Comparison of ENCODE assay signal across 10 mouse cellular contexts in the genomic region with DNA sequence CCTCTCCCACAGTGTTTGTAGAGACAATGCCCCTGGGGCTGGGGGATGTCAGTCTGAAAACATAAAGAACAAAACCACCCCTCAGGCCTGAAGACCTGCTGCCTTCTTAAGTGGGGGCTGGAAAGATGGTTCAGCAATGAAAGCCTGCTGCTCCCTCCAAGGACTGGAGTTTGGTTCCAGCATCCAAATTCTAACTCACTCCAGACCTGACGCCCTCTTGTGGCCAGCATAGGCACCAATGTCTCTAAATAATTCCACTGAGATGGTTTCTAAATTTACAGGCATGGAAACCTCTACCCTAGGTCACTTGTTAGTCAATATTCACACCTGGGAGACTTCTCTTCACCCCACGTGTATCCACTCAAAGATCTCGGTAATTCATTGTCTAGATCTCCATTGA. TPM values are rescaled to one million over a fixed set of nuclear protein-coding genes. Genes with fewer than 3 reads are reported as not detected.
DNase-seq lines count a peak whose midpoint lies in the region; ATAC-seq and TF ChIP-seq lines count a peak whose summit lies in the region.
"Had no signal": no experiment of that assay in that cellular context is flagged by ENCODE, and none has a peak within 500 bp of the region (broad histone marks: within the 10 kb centered on the region; RNA-seq: fewer than 3 reads in every experiment).

No protein-coding gene starts in this region.

- H3K4me1 ChIP-seq in heart, embryonic 10.5 days = peaks cover 42% of the 10 kb centered on the region
- H3K4me1 ChIP-seq in heart, embryonic 12.5 days (replicated peaks) = peaks cover 45% of the 10 kb centered on the region
- no peaks in the 10 kb centered on the region for H3K4me1 ChIP-seq in lung, embryonic 14.5 days (ENCODE audit: insufficient read depth)

- H3K9me3 ChIP-seq in heart, embryonic 10.5 days = no peaks in the 10 kb centered on the region
- H3K9me3 ChIP-seq in heart, embryonic 12.5 days (replicated peaks) = no peaks in the 10 kb centered on the region
- no peaks in the 10 kb centered on the region for H3K9me3 ChIP-seq in lung, embryonic 14.5 days (ENCODE audit: low read depth, low read length)

- TF ChIP-seq CTCF in lung, embryonic 14.5 days (IDR thresholded peaks at IDR 0.05; ENCODE audit: low read depth) = peak; percentile 68

- no peak overlapping the region for H3K4me2 ChIP-seq in heart, embryonic 12.5 days
- H3K4me2 ChIP-seq in lung, embryonic 14.5 days = no peak overlapping the region

- H3K27ac ChIP-seq in heart, embryonic 10.5 days = no peak overlapping the region
- no peak overlapping the region for H3K27ac ChIP-seq in heart, embryonic 12.5 days (ENCODE audit: poor library complexity, severe bottlenecking)
- no peak overlapping the region for H3K27ac ChIP-seq in lung, embryonic 14.5 days (ENCODE audit: low read depth)

- ATAC-seq in heart, embryonic 12.5 days (ENCODE audit: insufficient number of reproducible peaks, low FRiP score) = no peak
- ATAC-seq in lung, embryonic 14.5 days (ENCODE audit: insufficient read depth) = no peak

- no peak overlapping the region for H3K9ac ChIP-seq in heart, embryonic 12.5 days
- H3K9ac ChIP-seq in lung, embryonic 14.5 days = no peak overlapping the region

- DNase-seq in heart, embryonic 10.5 days (ENCODE audit: low spot score) = peak; percentile 70
- DNase-seq in ovary, postnatal 14 days (ENCODE audit: low spot score) = peak; percentile 30
- no peak for DNase-seq in ovary, adult 18-20 months (ENCODE audit: low spot score)
- DNase-seq in adrenal gland, postnatal 14 days = peak; percentile 61
- DNase-seq in lung, embryonic 14.5 days = peak; percentile 69
- DNase-seq in natural killer cell, adult 2 months (ENCODE audit: low spot score in 2 of 2) = no peak
- DNase-seq in ovary, postnatal 10 days (ENCODE audit: low spot score) = no peak

- no peaks in the 10 kb centered on the region for H3K36me3 ChIP-seq in heart, embryonic 10.5 days
- H3K36me3 ChIP-seq in heart, embryonic 12.5 days = no peaks in the 10 kb centered on the region
- H3K36me3 ChIP-seq in lung, embryonic 14.5 days (ENCODE audit: insufficient read depth) = no peaks in the 10 kb centered on the region

- WGBS in heart, embryonic 10.5 days = 30% methylated on average over 3 of the region's 3 CpGs
- WGBS in heart, embryonic 12.5 days = 34% methylated on average over 3 of the region's 3 CpGs
- 34% methylated on average over 3 of the region's 3 CpGs for WGBS in lung, embryonic 14.5 days

- H3K27me3 ChIP-seq in heart, embryonic 10.5 days (ENCODE audit: insufficient read depth, poor library complexity, severe bottlenecking) = no peaks in the 10 kb centered on the region
- H3K27me3 ChIP-seq in heart, embryonic 12.5 days (replicated peaks) = no peaks in the 10 kb centered on the region
- H3K27me3 ChIP-seq in lung, embryonic 14.5 days (ENCODE audit: insufficient read depth, low read length) = no peaks in the 10 kb centered on the region

- H3K4me3 ChIP-seq in heart, embryonic 10.5 days = no peak overlapping the region
- no peak overlapping the region for H3K4me3 ChIP-seq in heart, embryonic 12.5 days
- no peak overlapping the region for H3K4me3 ChIP-seq in lung, embryonic 14.5 days (ENCODE audit: low read depth, low read length)

RNA-seq across cellular contexts. Expression of gene Gm26657, which starts 18.4 kb away (rescaled TPM):
- polyA plus RNA-seq in heart, embryonic 10.5 days (2016; fragmentation: Nextera tagmentation; extraction: Ambion mirVana) = not detected in 2 replicates
- polyA plus RNA-seq in heart, embryonic 12.5 days (2016; fragmentation: Nextera tagmentation; extraction: Ambion mirVana) = not detected in 2 replicates
- not detected in 2 replicates for total RNA-seq in adrenal gland, postnatal 14 days (2021)
- polyA plus RNA-seq in lung, embryonic 14.5 days (2014; fragmentation: Nextera tagmentation; extraction: Ambion mirVana) = not detected in 2 replicates
- total RNA-seq: layer of hippocampus, adult 18-20 months had no signal
- polyA plus RNA-seq: neural tube, embryonic 14.5 days had no signal

RNA-seq across cellular contexts. Expression of gene Actl7b, which starts 19.8 kb away (rescaled TPM):
- not detected in 2 replicates for polyA plus RNA-seq in heart, embryonic 10.5 days (2016; fragmentation: Nextera tagmentation; extraction: Ambion mirVana)
- polyA plus RNA-seq in heart, embryonic 12.5 days (2016; fragmentation: Nextera tagmentation; extraction: Ambion mirVana) = not detected in 2 replicates
- total RNA-seq in adrenal gland, postnatal 14 days (2021) = not detected in 2 replicates
- polyA plus RNA-seq in lung, embryonic 14.5 days (2014; fragmentation: Nextera tagmentation; extraction: Ambion mirVana) = not detected in 2 replicates
- total RNA-seq: layer of hippocampus, adult 18-20 months had no signal
- polyA plus RNA-seq: neural tube, embryonic 14.5 days had no signal

RNA-seq across cellular contexts. Expression of gene Actl7a, which starts 21.7 kb away (rescaled TPM):
- polyA plus RNA-seq in heart, embryonic 10.5 days (2016; fragmentation: Nextera tagmentation; extraction: Ambion mirVana) = not detected in 2 replicates
- polyA plus RNA-seq in heart, embryonic 12.5 days (2016; fragmentation: Nextera tagmentation; extraction: Ambion mirVana) = not detected in 2 replicates
- total RNA-seq in adrenal gland, postnatal 14 days (2021) = not detected in 2 replicates
- polyA plus RNA-seq in lung, embryonic 14.5 days (2014; fragmentation: Nextera tagmentation; extraction: Ambion mirVana) = not detected in 2 replicates
- total RNA-seq: layer of hippocampus, adult 18-20 months had no signal
- polyA plus RNA-seq: neural tube, embryonic 14.5 days had no signal

Comparison
In these comparisons a context has a peak if more than half of its experiments do, and no peak if none do; other contexts are left out.
1. DNase-seq: peak in heart, embryonic 10.5 days (single experiment), ovary, postnatal 14 days (single experiment), adrenal gland, postnatal 14 days (single experiment) and lung, embryonic 14.5 days (single experiment); none in ovary, adult 18-20 months (single experiment), natural killer cell, adult 2 months (0 of 2) and ovary, postnatal 10 days (single experiment).